9 mouse cellular contexts compared by ENCODE assay signal in genomic region chr17:35813245-35813647, GRCm38 (mm10). TPM values are rescaled to one million over a fixed set of nuclear protein-coding genes. Genes with fewer than 3 reads are reported as not detected.
DNase-seq lines count a peak whose midpoint lies in the region; ATAC-seq lines count a peak whose summit lies in the region.
"Had no signal": no experiment of that assay in that cellular context is flagged by ENCODE, and none has a peak within 500 bp of the region (broad histone marks: within the 10 kb centered on the region; RNA-seq: fewer than 3 reads in every experiment).

No protein-coding gene starts in this region.

- peak; percentile 70 for DNase-seq in hindbrain, embryonic 14.5 days (ENCODE audit: low spot score)
- no peak for DNase-seq in hindbrain, embryonic 10.5 days (ENCODE audit: low spot score)
- DNase-seq in MN1 (ENCODE audit: low spot score), result peak; percentile 92
- DNase-seq in heart, postnatal 10 days, result peak; percentile 98
- DNase-seq in layer of hippocampus, postnatal 36 days, result peak; percentile 36 to 44
- DNase-seq in urinary bladder, postnatal 25 days (ENCODE audit: low spot score), result peak; percentile 95

- H3K9ac ChIP-seq in hindbrain, embryonic 14.5 days, result no peak overlapping the region
- H3K9ac ChIP-seq in forebrain, embryonic 13.5 days, result no peak overlapping the region
- no peak overlapping the region for H3K9ac ChIP-seq in midbrain, embryonic 15.5 days
- H3K9ac ChIP-seq: midbrain, embryonic 12.5 days had no signal

- H3K36me3 ChIP-seq in hindbrain, embryonic 14.5 days (replicated peaks; ENCODE audit: control insufficient read depth, insufficient read depth), result no peaks in the 10 kb centered on the region
- no peaks in the 10 kb centered on the region for H3K36me3 ChIP-seq in hindbrain, embryonic 10.5 days
- H3K36me3 ChIP-seq in forebrain, embryonic 13.5 days (ENCODE audit: poor library complexity, severe bottlenecking), result no peaks in the 10 kb centered on the region
- no peaks in the 10 kb centered on the region for H3K36me3 ChIP-seq in midbrain, embryonic 15.5 days (replicated peaks)
- H3K36me3 ChIP-seq: midbrain, embryonic 12.5 days had no signal

- peak; percentile 57; the same call in 1 of the 2 replicates for ATAC-seq in hindbrain, embryonic 14.5 days (ENCODE audit: low FRiP score)
- ATAC-seq in forebrain, embryonic 13.5 days, result peak; percentile 58; the same call in 1 of the 2 replicates
- peak; percentile 60; the same call in 1 of the 2 replicates for ATAC-seq in midbrain, embryonic 15.5 days (replicated peaks)

- H3K27me3 ChIP-seq in hindbrain, embryonic 14.5 days (ENCODE audit: control insufficient read depth, insufficient read depth, low read length), result no peaks in the 10 kb centered on the region
- H3K27me3 ChIP-seq in hindbrain, embryonic 10.5 days (ENCODE audit: insufficient read depth, poor library complexity, severe bottlenecking), result 0 out of 2 replicates have a peak, but pooled peaks cover 14% of the 10 kb centered on the region
- no peaks in the 10 kb centered on the region for H3K27me3 ChIP-seq in forebrain, embryonic 13.5 days
- H3K27me3 ChIP-seq in midbrain, embryonic 15.5 days (replicated peaks), result no peaks in the 10 kb centered on the region
- H3K27me3 ChIP-seq: midbrain, embryonic 12.5 days had no signal

- H3K27ac ChIP-seq in hindbrain, embryonic 14.5 days, result no peak overlapping the region
- H3K27ac ChIP-seq in hindbrain, embryonic 10.5 days, result no peak overlapping the region
- peak overlapping the region; percentile 57; the same call in 1 of the 2 replicates for H3K27ac ChIP-seq in forebrain, embryonic 13.5 days
- H3K27ac ChIP-seq in midbrain, embryonic 15.5 days, result no peak overlapping the region
- H3K27ac ChIP-seq: midbrain, embryonic 12.5 days had no signal

- H3K4me3 ChIP-seq in hindbrain, embryonic 14.5 days (replicated peaks; ENCODE audit: low read length), result no peak overlapping the region
- no peak overlapping the region for H3K4me3 ChIP-seq in hindbrain, embryonic 10.5 days
- no peak overlapping the region for H3K4me3 ChIP-seq in forebrain, embryonic 13.5 days
- no peak overlapping the region for H3K4me3 ChIP-seq in midbrain, embryonic 15.5 days
- H3K4me3 ChIP-seq: midbrain, embryonic 12.5 days had no signal

- 51% methylated on average over 7 of the region's 7 CpGs for WGBS in hindbrain, embryonic 14.5 days
- 81% methylated on average over 7 of the region's 7 CpGs for WGBS in hindbrain, embryonic 10.5 days
- WGBS in forebrain, embryonic 13.5 days, result 47% methylated on average over 7 of the region's 7 CpGs
- WGBS in midbrain, embryonic 15.5 days, result 54% methylated on average over 7 of the region's 7 CpGs

- no peaks in the 10 kb centered on the region for H3K9me3 ChIP-seq in hindbrain, embryonic 14.5 days (ENCODE audit: control insufficient read depth, low read length)
- no peaks in the 10 kb centered on the region for H3K9me3 ChIP-seq in hindbrain, embryonic 10.5 days
- H3K9me3 ChIP-seq in forebrain, embryonic 13.5 days (replicated peaks), result no peaks in the 10 kb centered on the region
- H3K9me3 ChIP-seq in midbrain, embryonic 15.5 days, result no peaks in the 10 kb centered on the region
- H3K9me3 ChIP-seq: midbrain, embryonic 12.5 days had no signal

- no peak overlapping the region for H3K4me2 ChIP-seq in hindbrain, embryonic 14.5 days (replicated peaks)
- H3K4me2 ChIP-seq in forebrain, embryonic 13.5 days, result no peak overlapping the region
- H3K4me2 ChIP-seq in midbrain, embryonic 15.5 days, result no peak overlapping the region
- H3K4me2 ChIP-seq: midbrain, embryonic 12.5 days had no signal

- intact Hi-C loops in heart, postnatal 10 days (cut with DNase I), result loop anchor here (2.0 kb wide), 1 partner anchor 28 kb away; no protein-coding TSS in a partner anchor

- no peaks in the 10 kb centered on the region for H3K4me1 ChIP-seq in hindbrain, embryonic 14.5 days (replicated peaks; ENCODE audit: control insufficient read depth, insufficient read depth, low read length)
- H3K4me1 ChIP-seq in hindbrain, embryonic 10.5 days (replicated peaks), result peaks cover 11% of the 10 kb centered on the region
- peaks cover 9% of the 10 kb centered on the region; the same call in 1 of the 2 replicates for H3K4me1 ChIP-seq in forebrain, embryonic 13.5 days
- H3K4me1 ChIP-seq in midbrain, embryonic 15.5 days, result no peaks in the 10 kb centered on the region

RNA-seq across cellular contexts. Expression of gene Ier3, which starts 8.2 kb away (rescaled TPM):
- polyA plus RNA-seq in hindbrain, embryonic 14.5 days (2014; fragmentation: Nextera tagmentation; extraction: Ambion mirVana), result 6.6 and 7.5 TPM in 2 replicates
- polyA plus RNA-seq in hindbrain, embryonic 10.5 days (2016; fragmentation: Nextera tagmentation; extraction: Ambion mirVana), result 3.8 and 4.8 TPM in 2 replicates
- 4.5 and 5.2 TPM in 2 replicates for polyA plus RNA-seq in forebrain, embryonic 13.5 days (2015; fragmentation: Nextera tagmentation; extraction: Ambion mirVana)
- 10 to 100 TPM; 18.7 to 25.9 TPM for total RNA-seq in heart, postnatal 10 days (2021)
- 1 to 10 TPM; 4.2 to 6.5 TPM for total RNA-seq in layer of hippocampus, postnatal 36 days (2021)
- 9.7 and 9.9 TPM in 2 replicates for polyA plus RNA-seq in midbrain, embryonic 15.5 days (2015; fragmentation: Nextera tagmentation; extraction: Ambion mirVana)

RNA-seq across cellular contexts. Expression of gene Flot1, which starts 9.8 kb away (rescaled TPM):
- polyA plus RNA-seq in hindbrain, embryonic 14.5 days (2014; fragmentation: Nextera tagmentation; extraction: Ambion mirVana), result 86.3 and 96.6 TPM in 2 replicates
- polyA plus RNA-seq in hindbrain, embryonic 10.5 days (2016; fragmentation: Nextera tagmentation; extraction: Ambion mirVana), result 58.4 and 63.7 TPM in 2 replicates
- polyA plus RNA-seq in forebrain, embryonic 13.5 days (2015; fragmentation: Nextera tagmentation; extraction: Ambion mirVana), result 57.0 and 57.7 TPM in 2 replicates
- 100 to 1,000 TPM; 114 to 124 TPM for total RNA-seq in heart, postnatal 10 days (2021)
- total RNA-seq in layer of hippocampus, postnatal 36 days (2021), result 100 to 1,000 TPM; 124 to 132 TPM
- polyA plus RNA-seq in midbrain, embryonic 15.5 days (2015; fragmentation: Nextera tagmentation; extraction: Ambion mirVana), result 86.8 and 98.0 TPM in 2 replicates

RNA-seq across cellular contexts. Expression of gene Tubb5, which starts 24.9 kb away (rescaled TPM):
- 1,664 and 1,709 TPM in 2 replicates for polyA plus RNA-seq in hindbrain, embryonic 14.5 days (2014; fragmentation: Nextera tagmentation; extraction: Ambion mirVana)
- 1,604 and 1,655 TPM in 2 replicates for polyA plus RNA-seq in hindbrain, embryonic 10.5 days (2016; fragmentation: Nextera tagmentation; extraction: Ambion mirVana)
- polyA plus RNA-seq in forebrain, embryonic 13.5 days (2015; fragmentation: Nextera tagmentation; extraction: Ambion mirVana), result 1,790 and 1,841 TPM in 2 replicates
- total RNA-seq in heart, postnatal 10 days (2021), result 100 to 1,000 TPM; 358 to 363 TPM
- 100 to 1,000 TPM; 360 to 381 TPM for total RNA-seq in layer of hippocampus, postnatal 36 days (2021)
- polyA plus RNA-seq in midbrain, embryonic 15.5 days (2015; fragmentation: Nextera tagmentation; extraction: Ambion mirVana), result 1,854 and 1,858 TPM in 2 replicates

RNA-seq across cellular contexts. Expression of gene Mdc1, which starts 28.1 kb away (rescaled TPM):
- 9.2 and 10.7 TPM in 2 replicates for polyA plus RNA-seq in hindbrain, embryonic 14.5 days (2014; fragmentation: Nextera tagmentation; extraction: Ambion mirVana)
- 18.3 and 20.7 TPM in 2 replicates for polyA plus RNA-seq in hindbrain, embryonic 10.5 days (2016; fragmentation: Nextera tagmentation; extraction: Ambion mirVana)
- 15.1 and 18.4 TPM in 2 replicates for polyA plus RNA-seq in forebrain, embryonic 13.5 days (2015; fragmentation: Nextera tagmentation; extraction: Ambion mirVana)
- total RNA-seq in heart, postnatal 10 days (2021), result 10 to 100 TPM; 20.4 to 22.1 TPM
- 10 to 100 TPM; 13.1 to 19.5 TPM for total RNA-seq in layer of hippocampus, postnatal 36 days (2021)
- 9.0 and 10.7 TPM in 2 replicates for polyA plus RNA-seq in midbrain, embryonic 15.5 days (2015; fragmentation: Nextera tagmentation; extraction: Ambion mirVana)

RNA-seq across cellular contexts. Expression of gene Nrm, which starts 47.9 kb away (rescaled TPM):
- polyA plus RNA-seq in hindbrain, embryonic 14.5 days (2014; fragmentation: Nextera tagmentation; extraction: Ambion mirVana), result 18.2 and 20.3 TPM in 2 replicates
- polyA plus RNA-seq in hindbrain, embryonic 10.5 days (2016; fragmentation: Nextera tagmentation; extraction: Ambion mirVana), result 70.1 and 75.9 TPM in 2 replicates
- 41.3 and 47.9 TPM in 2 replicates for polyA plus RNA-seq in forebrain, embryonic 13.5 days (2015; fragmentation: Nextera tagmentation; extraction: Ambion mirVana)
- 10 to 100 TPM; 12.6 to 13.5 TPM for total RNA-seq in heart, postnatal 10 days (2021)
- total RNA-seq in layer of hippocampus, postnatal 36 days (2021), result 1 to 10 TPM; 1.5 to 2.2 TPM
- polyA plus RNA-seq in midbrain, embryonic 15.5 days (2015; fragmentation: Nextera tagmentation; extraction: Ambion mirVana), result 18.6 and 18.9 TPM in 2 replicates
